Mouse (Mus musculus): ENCODE data around the gene Gnb1l. TPM values are rescaled to one million over a fixed set of nuclear protein-coding genes. Genes with fewer than 3 reads are reported as not detected.

Gnb1l gene
- total RNA-seq, 2 experiments from 2014 or later, result 5.6 to 9.2 TPM

GRCm38 (mm10) chr16:18543151-18543829 is 44.8 kb downstream of the Gnb1l start:
- no peak for DNase-seq (ENCODE audit: low spot score in 2 of 2)

GRCm38 (mm10) chr16:18547891-18548290 is 49.4 kb downstream of the Gnb1l start:
- DNase-seq (ENCODE audit: low spot score in 2 of 2), result no peak

- no peak for DNase-seq (ENCODE audit: low spot score in 2 of 2)
Observed at GRCm38 (mm10) chr16:18551604-18552003, 53.1 kb downstream of the Gnb1l start.

- no peak for DNase-seq (ENCODE audit: low spot score in 2 of 2)
Observed at GRCm38 (mm10) chr16:18552106-18552710, 53.7 kb downstream of the Gnb1l start.

GRCm38 (mm10) chr16:18554721-18555120 is 56.2 kb downstream of the Gnb1l start:
- DNase-seq (ENCODE audit: low spot score in 2 of 2), result no peak

- DNase-seq (ENCODE audit: low spot score in 2 of 2), result no peak
Observed at GRCm38 (mm10) chr16:18555235-18555935, 56.9 kb downstream of the Gnb1l start.

- no peak for DNase-seq (ENCODE audit: low spot score in 2 of 2)
Observed at GRCm38 (mm10) chr16:18556461-18556860, 57.9 kb downstream of the Gnb1l start.

- no peak for DNase-seq (ENCODE audit: low spot score in 2 of 2)
Observed at GRCm38 (mm10) chr16:18564472-18564871, 66.0 kb downstream of the Gnb1l start.

- DNase-seq (ENCODE audit: low spot score in 2 of 2), result no peak
Observed at GRCm38 (mm10) chr16:18568599-18568998, 70.1 kb downstream of the Gnb1l start.

- no peak for DNase-seq (ENCODE audit: low spot score in 2 of 2)
Observed at GRCm38 (mm10) chr16:18574196-18574595, 75.7 kb downstream of the Gnb1l start.

GRCm38 (mm10) chr16:18577071-18577470 is 78.6 kb downstream of the Gnb1l start:
- no peak for DNase-seq (ENCODE audit: low spot score in 2 of 2)

GRCm38 (mm10) chr16:18577599-18578160 is 79.2 kb downstream of the Gnb1l start:
- DNase-seq (ENCODE audit: low spot score in 2 of 2), result no peak

- no peak for DNase-seq (ENCODE audit: low spot score in 2 of 2)
Observed at GRCm38 (mm10) chr16:18580389-18580788, 81.9 kb downstream of the Gnb1l start.

GRCm38 (mm10) chr16:18581050-18581622 is 82.6 kb downstream of the Gnb1l start:
- no peak for DNase-seq (ENCODE audit: low spot score in 2 of 2)

- no peak for DNase-seq (ENCODE audit: low spot score in 2 of 2)
Observed at GRCm38 (mm10) chr16:18581623-18582205, 83.2 kb downstream of the Gnb1l start.

- DNase-seq (ENCODE audit: low spot score in 2 of 2), result no peak
Observed at GRCm38 (mm10) chr16:18582426-18583148, 84.1 kb downstream of the Gnb1l start.

GRCm38 (mm10) chr16:18583169-18583568 is 84.7 kb downstream of the Gnb1l start:
- DNase-seq (ENCODE audit: low spot score in 2 of 2), result no peak

- no peak for DNase-seq (ENCODE audit: low spot score in 2 of 2)
Observed at GRCm38 (mm10) chr16:18583673-18584357, 85.3 kb downstream of the Gnb1l start.

GRCm38 (mm10) chr16:18584901-18585510 is 86.5 kb downstream of the Gnb1l start:
- DNase-seq (ENCODE audit: low spot score in 2 of 2), result no peak

GRCm38 (mm10) chr16:18585676-18586075 is 87.2 kb downstream of the Gnb1l start:
- no peak for DNase-seq (ENCODE audit: low spot score in 2 of 2)
